Mouse (Mus musculus) midbrain, embryonic 14.5 days (tissue): Measurements from ENCODE around the gene Trcg1. TPM values are rescaled to one million over a fixed set of nuclear protein-coding genes. Genes with fewer than 3 reads are reported as not detected.
"Not testable (repeated sequence)": the region's sequence is repeated elsewhere in the genome, so short reads cannot be mapped to it uniquely, and the experiment has no call there.

Experiments
- ATAC-seq: fragments of 200-750 bp; cut with Nextera tagmentation; 2 replicates; pipeline ENCODE4 v1.8.0; 2017; ENCODE audit warnings: moderate number of reproducible peaks, moderate library complexity; ENCODE audit not compliant: low FRiP score, low TSS enrichment
- DNase-seq: peaks from one replicate; pipeline ENCODE4 v3.0.0-alpha.2; 2015
- H3K27ac ChIP-seq: fragments of 300-500 bp; sonication (generic); replicated peaks from 2 replicates; pipeline ENCODE4 v1.5.1; 2014; ENCODE audit warnings: mild to moderate bottlenecking, low read depth, low read length, moderate library complexity
- H3K27me3 ChIP-seq: fragments of 300-500 bp; sonication (generic); 2 replicates; pipeline ENCODE4 v1.6.1; 2014; ENCODE audit warnings: low read length, control low read depth, mixed read lengths; ENCODE audit not compliant: control insufficient read depth, insufficient read depth
- H3K36me3 ChIP-seq: fragments of 300-500 bp; sonication (generic); 2 replicates; pipeline ENCODE4 v1.6.1; 2014; ENCODE audit warnings: low read length, control low read depth; ENCODE audit not compliant: control insufficient read depth, insufficient read depth
- H3K4me1 ChIP-seq: fragments of 300-500 bp; sonication (generic); 2 replicates; pipeline ENCODE4 v1.6.1; 2014; ENCODE audit warnings: mild to moderate bottlenecking, antibody characterized with exemption, low read length, control low read depth; ENCODE audit not compliant: control insufficient read depth, insufficient read depth
- H3K4me2 ChIP-seq: fragments of 300-500 bp; sonication (generic); 2 replicates; pipeline ENCODE4 v1.6.1; 2014; ENCODE audit warnings: mild to moderate bottlenecking, low read length, moderate library complexity
- H3K4me3 ChIP-seq: fragments of 300-500 bp; sonication (generic); replicated peaks from 2 replicates; pipeline ENCODE4 v1.5.1; 2014; ENCODE audit warnings: low read depth, low read length
- H3K9ac ChIP-seq: fragments of 300-500 bp; sonication (generic); replicated peaks from 2 replicates; pipeline ENCODE4 v1.6.1; 2014; ENCODE audit warnings: mild to moderate bottlenecking, low read length, moderate library complexity
- H3K9me3 ChIP-seq: fragments of 300-500 bp; sonication (generic); 2 replicates; pipeline ENCODE4 v1.6.1; 2016; ENCODE audit warnings: low read length, control low read depth, mixed read lengths; ENCODE audit not compliant: control insufficient read depth
- WGBS: fragments of 180-500 bp; shearing (Covaris S2); extraction: QIAGEN DNeasy Blood & Tissue Kit; methylation state at CpG from one replicate; pipeline ENCODE4 v1.1.7; 2014; 5-methylcytosine and 5-hydroxymethylcytosine counted together
- polyA plus RNA-seq: library from polyadenylated mRNA; unstranded; fragments of >200 nt; fragmentation: Nextera tagmentation; extraction: Ambion mirVana; gene quantifications from 2 replicates; pipeline ENCODE4 v1.2.1, GENCODE M21; 2014

Trcg1 gene
- polyA plus RNA-seq, 1 experiment from 2014 or later, result not detected

GRCm38 (mm10) chr9:57217220-57217619 lies 19.1 kb upstream of the Trcg1 start:
- DNase-seq (no peak), ATAC-seq (no peak)
- Histone ChIP-seq H3K27ac (no peak overlapping the region), H3K27me3 (no peaks in the 10 kb centered on the region), H3K36me3 (no peaks in the 10 kb centered on the region), H3K9me3 (no peaks in the 10 kb centered on the region), H3K4me1 (no peaks in the 10 kb centered on the region), H3K4me2 (no peak overlapping the region), H3K4me3 (no peak overlapping the region), H3K9ac (no peak overlapping the region)
- 80% methylated on average over 6 of the region's 6 CpGs for WGBS

- DNase-seq (no peak), ATAC-seq (no peak)
- no peaks in the 10 kb centered on the region for H3K9me3 ChIP-seq
- 87% methylated on average over 5 of the region's 5 CpGs for whole genome bisulfite sequencing
- no peaks in the 10 kb centered on the region for H3K27me3 ChIP-seq
- H3K4me1 ChIP-seq, result no peaks in the 10 kb centered on the region
- no peak overlapping the region for H3K4me3 ChIP-seq
- no peaks in the 10 kb centered on the region for H3K36me3 ChIP-seq
- no peak overlapping the region for H3K27ac ChIP-seq
- no peak overlapping the region for H3K9ac ChIP-seq
- no peak overlapping the region for H3K4me2 ChIP-seq
Measured at GRCm38 (mm10) chr9:57218776-57219175, 17.6 kb upstream of the Trcg1 start.

GRCm38 (mm10) chr9:57219511-57219910 lies 16.8 kb upstream of the Trcg1 start:
- Histone ChIP-seq H3K9me3 (no peaks in the 10 kb centered on the region), H3K27ac (no peak overlapping the region), H3K27me3 (no peaks in the 10 kb centered on the region), H3K4me3 (no peak overlapping the region), H3K4me1 (no peaks in the 10 kb centered on the region), H3K36me3 (no peaks in the 10 kb centered on the region), H3K9ac (no peak overlapping the region), H3K4me2 (no peak overlapping the region)
- DNase-seq, result no peak
- WGBS, result 87% methylated on average over 1 of the region's 1 CpGs
- ATAC-seq, result no peak

- peak; percentile 82 for DNase-seq
- ATAC-seq, result no peak
- Histone ChIP-seq H3K27ac (no peak overlapping the region), H3K4me2 (no peak overlapping the region), H3K27me3 (no peaks in the 10 kb centered on the region), H3K9ac (no peak overlapping the region), H3K4me3 (no peak overlapping the region), H3K4me1 (no peaks in the 10 kb centered on the region), H3K9me3 (no peaks in the 10 kb centered on the region), H3K36me3 (no peaks in the 10 kb centered on the region)
- 20% methylated on average over 6 of the region's 6 CpGs for WGBS
Measured at GRCm38 (mm10) chr9:57220356-57220755, 16.0 kb upstream of the Trcg1 start.

- no peaks in the 10 kb centered on the region for H3K4me1 ChIP-seq
- H3K4me3 ChIP-seq, result no peak overlapping the region
- no peak overlapping the region for H3K9ac ChIP-seq
- no peak overlapping the region for H3K4me2 ChIP-seq
- H3K27ac ChIP-seq, result no peak overlapping the region
- H3K9me3 ChIP-seq, result no peaks in the 10 kb centered on the region
- ATAC-seq (no peak), DNase-seq (no peak)
- H3K36me3 ChIP-seq, result no peaks in the 10 kb centered on the region
- H3K27me3 ChIP-seq, result no peaks in the 10 kb centered on the region
Measured at GRCm38 (mm10) chr9:57223341-57223740, 13.0 kb upstream of the Trcg1 start.

GRCm38 (mm10) chr9:57225780-57226627 lies 10.4 kb upstream of the Trcg1 start:
- no peaks in the 10 kb centered on the region for H3K4me1 ChIP-seq
- DNase-seq (no peak), ATAC-seq (no peak)
- no peaks in the 10 kb centered on the region for H3K9me3 ChIP-seq
- no peaks in the 10 kb centered on the region for H3K27me3 ChIP-seq
- 82% methylated on average over 13 of the region's 13 CpGs for WGBS
- H3K4me3 ChIP-seq, result no peak overlapping the region
- H3K36me3 ChIP-seq, result no peaks in the 10 kb centered on the region
- no peak overlapping the region for H3K27ac ChIP-seq
- H3K9ac ChIP-seq, result no peak overlapping the region
- no peak overlapping the region for H3K4me2 ChIP-seq

- ATAC-seq, DNase-seq, H3K27ac ChIP-seq, H3K9me3 ChIP-seq, H3K4me1 ChIP-seq, H3K27me3 ChIP-seq, H3K36me3 ChIP-seq, H3K4me3 ChIP-seq, H3K9ac ChIP-seq, H3K4me2 ChIP-seq: not testable (repeated sequence)
- 86% methylated on average over 6 of the region's 6 CpGs for WGBS
Measured at GRCm38 (mm10) chr9:57226628-57227122, 9.7 kb upstream of the Trcg1 start.

- no peak overlapping the region for H3K9ac ChIP-seq
- H3K27ac ChIP-seq, result no peak overlapping the region
- H3K36me3 ChIP-seq, result no peaks in the 10 kb centered on the region
- no peaks in the 10 kb centered on the region for H3K4me1 ChIP-seq
- H3K9me3 ChIP-seq, result no peaks in the 10 kb centered on the region
- ATAC-seq (no peak), DNase-seq (no peak)
- H3K27me3 ChIP-seq, result no peaks in the 10 kb centered on the region
- H3K4me2 ChIP-seq, result no peak overlapping the region
- H3K4me3 ChIP-seq, result no peak overlapping the region
- 70% methylated on average over 5 of the region's 5 CpGs for WGBS
Measured at GRCm38 (mm10) chr9:57227203-57227602, 9.2 kb upstream of the Trcg1 start.

- H3K9ac ChIP-seq, result no peak overlapping the region
- DNase-seq (no peak), ATAC-seq (no peak)
- H3K4me3 ChIP-seq, result no peak overlapping the region
- no peak overlapping the region for H3K4me2 ChIP-seq
- WGBS, result 78% methylated on average over 4 of the region's 4 CpGs
- H3K27ac ChIP-seq, result no peak overlapping the region
- no peaks in the 10 kb centered on the region for H3K9me3 ChIP-seq
- H3K4me1 ChIP-seq, result no peaks in the 10 kb centered on the region
- no peaks in the 10 kb centered on the region for H3K36me3 ChIP-seq
- H3K27me3 ChIP-seq, result no peaks in the 10 kb centered on the region
Measured at GRCm38 (mm10) chr9:57228186-57228585, 8.2 kb upstream of the Trcg1 start.
